Mouse (Mus musculus): Measurements from ENCODE around the gene Pex11b. TPM values are rescaled to one million over a fixed set of nuclear protein-coding genes. Genes with fewer than 3 reads are reported as not detected.
"Not testable (repeated sequence)": the region's sequence is repeated elsewhere in the genome, so short reads cannot be mapped to it uniquely, and the experiment has no call there.

Pex11b gene
- total RNA-seq, 2 experiments from 2014 or later = 9.7 to 49.5 TPM

DNA sequence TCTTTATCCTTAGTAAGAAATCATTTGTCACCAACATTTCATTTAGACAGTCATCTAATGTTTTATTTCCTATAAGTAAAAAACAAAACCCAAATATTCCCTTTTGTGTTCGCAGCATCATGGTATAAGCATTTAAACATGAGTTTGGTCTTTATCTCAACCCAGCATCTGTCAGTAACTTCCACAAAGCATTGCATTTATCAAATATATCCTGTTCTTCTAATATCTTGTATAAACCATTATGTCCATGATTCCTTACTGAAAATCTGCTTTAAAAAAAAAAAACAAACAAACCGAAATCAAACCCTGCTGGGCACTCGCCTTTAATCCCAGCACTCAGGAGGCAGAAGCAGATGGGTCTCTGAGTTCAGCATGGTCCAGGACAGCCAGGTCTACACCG, 28.6 kb upstream of the Pex11b start:
- ATAC-seq (replicated peaks; ENCODE audit: low FRiP score, low TSS enrichment, poor library complexity, severe bottlenecking) = no peak

DNA sequence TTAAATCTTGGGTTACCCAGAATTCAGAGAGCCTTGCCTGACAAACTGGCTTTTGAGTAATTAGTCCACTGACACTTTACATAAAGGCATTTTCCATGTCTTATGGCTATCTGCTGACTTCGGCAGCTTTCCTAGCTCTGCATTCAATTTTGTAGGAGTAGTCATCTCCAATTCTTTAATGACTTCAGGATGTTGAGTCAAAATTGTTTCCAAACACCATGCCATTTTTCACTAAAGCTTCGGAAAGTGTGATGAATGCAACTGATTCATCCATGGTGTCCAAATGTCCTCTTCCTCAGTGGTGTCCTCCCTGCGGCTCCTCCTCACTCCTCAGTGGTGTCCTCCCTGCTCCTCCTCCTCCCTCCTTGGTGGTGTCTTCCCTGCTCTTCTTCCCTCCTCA, 17.2 kb upstream of the Pex11b start:
- ATAC-seq (replicated peaks; ENCODE audit: low FRiP score, low TSS enrichment, poor library complexity, severe bottlenecking) = no peak

DNA sequence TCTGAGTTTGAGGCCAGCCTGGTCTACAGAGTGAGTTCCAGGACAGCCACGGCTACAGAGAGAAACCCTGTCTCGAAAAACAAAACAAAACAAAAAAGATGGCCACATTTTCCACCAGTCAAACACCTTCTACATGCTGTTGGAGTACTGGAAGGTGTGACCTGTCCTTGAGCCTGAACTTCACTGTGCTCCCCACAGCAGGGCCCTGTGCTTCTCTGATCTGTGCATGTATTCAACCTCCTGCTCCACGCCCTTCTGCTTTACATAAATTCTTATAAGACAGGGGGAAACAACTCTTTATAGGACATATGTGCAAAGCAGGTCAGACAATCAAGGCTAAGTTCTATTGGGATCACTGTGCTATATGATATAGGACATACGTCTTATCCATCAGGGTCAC, 12.0 kb upstream of the Pex11b start:
- ATAC-seq (replicated peaks; ENCODE audit: low FRiP score, low TSS enrichment, poor library complexity, severe bottlenecking) = no peak

DNA sequence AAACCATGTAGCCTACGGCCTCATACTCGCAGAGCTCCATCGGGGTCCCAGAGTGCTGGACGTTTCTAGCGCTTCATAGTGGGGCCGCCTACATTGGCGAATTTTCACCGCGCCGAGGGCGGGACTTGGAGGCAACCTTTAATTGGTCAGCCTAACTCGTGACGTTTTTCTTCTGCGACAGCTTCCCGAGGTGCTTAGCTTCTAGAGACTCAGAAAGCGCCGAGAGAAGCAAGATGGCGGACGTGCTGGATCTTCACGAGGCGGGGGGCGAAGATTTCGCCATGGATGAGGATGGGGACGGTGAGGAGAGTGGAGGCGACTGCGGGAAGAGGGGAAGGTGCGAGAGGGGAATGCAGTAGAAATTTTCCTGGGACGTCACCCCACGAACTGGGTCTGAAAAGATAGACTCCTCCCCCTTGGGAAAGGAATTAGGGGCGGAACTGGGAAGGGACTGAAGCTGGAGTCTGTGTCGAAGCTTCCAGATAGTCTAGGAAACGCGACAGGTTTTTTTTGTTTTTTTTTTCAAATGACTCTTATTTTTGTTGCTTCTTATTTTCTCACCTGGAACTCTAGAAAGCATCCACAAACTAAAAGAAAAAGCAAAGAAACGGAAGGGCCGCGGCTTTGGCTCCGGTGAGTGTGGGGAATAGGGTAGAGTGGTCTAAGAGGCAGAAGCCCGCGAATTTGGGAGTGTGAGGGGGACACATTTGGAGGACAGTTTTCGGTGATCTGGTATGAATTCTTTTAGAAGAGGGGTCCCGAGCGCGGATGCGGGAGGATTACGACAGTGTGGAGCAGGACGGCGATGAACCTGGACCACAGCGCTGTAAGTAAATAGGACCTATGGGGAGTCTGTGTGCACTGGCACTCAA, 5.2 kb upstream of the Pex11b start, which contains the start of gene Rbm8a:
Gene Rbm8a, plus strand, starts transcription at position 205 of the 872 bp plus-strand sequence.
- ATAC-seq (replicated peaks; ENCODE audit: low FRiP score, low TSS enrichment, poor library complexity, severe bottlenecking) = peak; percentile 95

DNA sequence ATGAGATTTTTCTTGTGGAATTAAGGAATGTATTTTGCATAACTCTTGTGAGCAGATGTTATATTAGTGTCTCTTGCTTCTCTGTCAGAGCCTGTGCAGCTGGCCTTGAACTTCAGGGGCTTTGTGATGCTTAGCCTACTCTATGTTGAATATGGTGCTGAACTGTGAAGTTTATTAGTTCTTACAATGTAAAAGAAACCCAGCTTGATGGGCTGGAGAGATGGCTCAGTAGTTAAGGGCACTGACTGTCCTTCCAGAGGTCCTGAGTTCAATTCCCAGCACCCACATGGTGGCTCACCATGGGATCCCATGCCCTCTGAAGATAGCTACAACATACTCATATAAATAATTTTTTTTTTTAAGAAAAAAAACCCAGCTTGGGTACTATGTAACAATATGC, 3.1 kb upstream of the Pex11b start:
- ATAC-seq (replicated peaks; ENCODE audit: low FRiP score, low TSS enrichment, poor library complexity, severe bottlenecking) = no peak

DNA sequence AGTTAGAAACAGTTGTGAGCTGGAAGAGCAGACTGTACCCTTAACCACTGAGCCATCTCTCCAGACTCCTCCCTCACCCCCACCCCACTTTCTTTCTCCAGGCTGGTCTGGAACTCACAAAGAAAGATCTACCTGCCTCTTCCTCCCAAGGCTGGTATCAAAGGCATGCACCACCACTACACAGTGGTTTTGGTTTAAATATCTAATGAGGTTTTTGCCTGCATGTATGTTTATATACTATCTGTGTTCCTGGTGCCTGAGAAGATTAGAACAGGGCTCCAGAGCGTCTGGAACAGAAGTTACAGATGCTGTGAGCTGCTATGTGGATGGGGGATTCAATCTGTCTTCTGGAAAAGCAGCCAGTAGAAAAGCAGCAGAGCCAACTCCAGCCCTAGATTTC, 1.2 kb upstream of the Pex11b start:
- no peak for ATAC-seq (replicated peaks; ENCODE audit: low FRiP score, low TSS enrichment, poor library complexity, severe bottlenecking)

DNA sequence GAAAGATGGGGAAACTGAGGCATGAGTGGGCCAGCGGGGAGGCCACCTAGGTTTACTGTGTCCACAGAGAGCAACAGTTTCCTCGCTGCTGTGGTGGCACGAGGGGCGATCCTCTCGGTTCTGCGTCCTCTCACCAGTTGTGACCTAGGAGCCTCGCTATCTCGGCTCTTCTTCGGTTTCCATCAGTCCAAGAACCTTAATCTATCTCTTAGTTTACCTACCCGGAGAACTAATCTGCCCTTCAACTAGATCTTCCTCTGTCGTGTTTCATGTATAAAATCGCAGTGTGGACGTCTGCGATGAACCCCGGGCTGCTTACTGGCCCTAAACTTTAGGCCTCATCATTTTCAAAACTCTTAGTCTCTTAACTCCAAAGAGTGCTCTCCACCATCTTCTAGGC, 730 bp downstream of the Pex11b start:
- no peak for ATAC-seq (replicated peaks; ENCODE audit: low FRiP score, low TSS enrichment, poor library complexity, severe bottlenecking)

DNA sequence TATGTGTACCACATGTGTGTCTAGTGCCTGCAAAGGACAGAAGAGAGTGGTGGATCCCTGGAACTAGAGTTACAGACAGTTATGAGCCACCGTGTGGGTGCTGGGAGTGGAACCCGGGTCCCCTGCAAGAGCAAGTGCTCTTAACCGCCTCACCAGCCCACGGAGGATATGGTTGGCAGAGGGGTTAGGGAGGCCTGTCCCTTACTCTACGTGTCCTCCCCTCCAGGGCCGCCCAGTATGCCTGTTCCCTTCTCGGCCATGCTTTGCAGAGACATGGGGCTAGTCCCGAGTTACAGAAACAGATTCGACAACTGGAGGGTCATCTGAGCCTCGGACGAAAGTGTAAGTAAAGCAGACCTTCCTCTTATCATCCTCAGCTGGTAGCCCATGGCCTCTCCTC, 1.3 kb downstream of the Pex11b start:
- no peak for ATAC-seq (replicated peaks; ENCODE audit: low FRiP score, low TSS enrichment, poor library complexity, severe bottlenecking)

DNA sequence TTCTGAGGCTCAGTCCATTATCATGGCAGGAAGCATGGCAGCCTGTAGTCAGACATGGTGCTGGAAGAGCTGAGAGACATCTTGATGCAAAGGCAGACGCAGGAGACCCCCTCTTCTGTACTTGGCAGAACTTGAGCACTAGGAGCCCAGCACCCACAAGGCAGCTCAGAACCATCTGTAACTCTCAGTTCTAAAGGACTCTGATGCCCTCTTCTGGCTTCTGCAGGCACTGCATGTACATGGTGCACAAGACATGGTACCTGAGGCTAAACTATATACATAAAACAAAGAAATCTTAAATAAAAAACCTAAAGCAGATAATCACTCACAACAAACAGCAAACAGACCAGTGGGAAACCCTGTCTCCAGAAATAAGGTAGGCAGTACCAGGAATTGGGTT, 4.0 kb downstream of the Pex11b start:
- ATAC-seq (replicated peaks; ENCODE audit: low FRiP score, low TSS enrichment, poor library complexity, severe bottlenecking) = peak; percentile 64

DNA sequence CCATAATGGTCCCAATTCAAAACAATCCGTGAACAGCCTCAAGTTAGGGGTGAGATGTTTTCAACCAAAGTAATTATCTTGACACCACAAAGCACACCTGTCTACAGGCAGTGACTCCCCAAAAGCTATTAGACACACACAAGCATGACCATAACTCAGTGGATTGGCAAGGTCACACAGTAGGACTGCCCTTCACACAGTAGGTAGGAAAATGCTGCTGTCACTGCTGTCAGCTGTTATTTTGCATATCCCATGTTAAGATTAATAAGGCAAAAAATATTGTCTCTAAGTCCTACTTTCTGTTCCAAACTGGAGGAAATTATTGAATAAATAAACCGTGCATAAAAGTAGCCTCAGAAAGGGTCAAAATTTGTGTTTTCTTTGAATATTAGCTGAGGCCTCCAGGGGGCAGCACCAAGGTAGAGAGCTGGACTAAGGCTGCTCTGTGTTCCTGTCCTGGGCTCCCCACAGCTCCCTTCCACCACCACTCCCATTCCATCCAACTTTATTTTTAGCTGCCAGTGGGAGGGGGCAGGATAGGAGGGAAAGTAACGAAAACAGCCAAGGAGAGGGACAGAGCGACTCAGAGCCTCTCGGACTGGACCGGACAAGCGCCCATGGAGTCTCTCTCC, 10.0 kb downstream of the Pex11b start, which contains the start of gene Itga10:
Gene Itga10, plus strand, starts transcription at position 567 of the 632 bp plus-strand sequence.
- peak; percentile 48; the same call in 1 of the 2 replicates for ATAC-seq (replicated peaks; ENCODE audit: low FRiP score, low TSS enrichment, poor library complexity, severe bottlenecking)

DNA sequence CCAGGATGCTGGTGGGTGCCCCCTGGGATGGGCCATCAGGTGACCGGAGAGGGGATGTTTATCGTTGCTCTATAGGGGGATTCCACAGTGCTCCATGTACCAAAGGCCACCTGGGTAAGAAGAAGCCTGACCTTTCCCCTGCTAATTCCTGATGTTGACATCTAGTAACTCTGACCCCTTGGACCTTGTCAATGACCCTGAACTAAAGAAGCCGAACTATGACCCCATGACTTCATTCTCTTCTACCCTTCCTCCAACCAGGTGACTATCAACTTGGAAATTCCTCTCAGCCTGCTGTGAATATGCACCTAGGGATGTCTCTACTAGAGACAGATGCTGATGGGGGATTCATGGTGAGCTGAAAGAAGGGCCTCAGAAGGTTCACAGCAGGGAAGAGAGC, 12.2 kb downstream of the Pex11b start:
- no peak for ATAC-seq (replicated peaks; ENCODE audit: low FRiP score, low TSS enrichment, poor library complexity, severe bottlenecking)

DNA sequence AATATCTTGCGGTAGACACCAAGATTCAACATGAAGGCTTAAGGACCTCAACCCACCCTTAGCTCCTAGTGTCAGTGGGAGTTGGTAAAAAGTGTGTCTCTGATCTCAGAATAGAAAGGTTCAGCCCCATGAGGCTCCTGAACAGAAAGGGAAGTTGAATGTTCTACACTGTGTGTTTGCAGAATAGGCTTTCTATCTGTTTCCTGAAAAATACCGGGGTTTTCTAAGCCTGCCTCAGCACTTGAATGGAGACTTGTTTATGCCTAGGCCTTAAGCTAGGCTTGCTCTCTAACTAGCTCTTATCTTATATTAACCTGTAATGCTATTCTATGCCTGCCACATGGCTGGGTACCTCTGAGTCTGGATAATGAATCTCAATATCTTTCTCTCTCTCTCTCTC, 25.7 kb downstream of the Pex11b start:
- no peak for ATAC-seq (replicated peaks; ENCODE audit: low FRiP score, low TSS enrichment, poor library complexity, severe bottlenecking)

DNA sequence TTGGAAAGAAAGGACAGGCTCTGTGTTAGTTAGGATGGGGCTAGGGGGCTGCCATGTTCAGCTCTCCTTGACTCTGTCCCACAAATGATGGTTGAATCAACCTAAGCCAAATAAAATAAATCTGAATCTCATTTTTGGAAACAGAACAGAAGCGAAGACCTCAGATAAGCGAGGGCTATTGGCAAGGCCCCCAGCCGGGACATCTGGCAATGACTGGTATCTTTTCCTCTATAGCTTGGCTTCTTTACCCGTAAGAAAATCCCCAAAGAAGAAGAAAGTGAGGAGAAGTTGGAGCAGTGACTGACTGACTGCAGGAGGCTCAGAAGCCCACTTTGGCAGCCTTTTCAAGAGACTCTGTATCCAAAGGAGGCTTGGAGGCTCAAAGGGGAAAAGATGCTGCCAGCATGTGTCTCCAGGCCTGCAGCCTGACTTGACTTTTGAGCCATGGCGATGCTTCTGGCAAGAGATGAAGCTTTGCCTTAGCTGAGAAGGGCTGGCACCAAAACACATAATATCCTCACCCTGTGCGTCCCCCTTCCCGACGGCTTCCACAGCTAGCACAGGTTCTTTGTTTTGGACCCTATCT, 27.6 kb downstream of the Pex11b start:
- no peak for ATAC-seq (replicated peaks; ENCODE audit: low FRiP score, low TSS enrichment, poor library complexity, severe bottlenecking)

DNA sequence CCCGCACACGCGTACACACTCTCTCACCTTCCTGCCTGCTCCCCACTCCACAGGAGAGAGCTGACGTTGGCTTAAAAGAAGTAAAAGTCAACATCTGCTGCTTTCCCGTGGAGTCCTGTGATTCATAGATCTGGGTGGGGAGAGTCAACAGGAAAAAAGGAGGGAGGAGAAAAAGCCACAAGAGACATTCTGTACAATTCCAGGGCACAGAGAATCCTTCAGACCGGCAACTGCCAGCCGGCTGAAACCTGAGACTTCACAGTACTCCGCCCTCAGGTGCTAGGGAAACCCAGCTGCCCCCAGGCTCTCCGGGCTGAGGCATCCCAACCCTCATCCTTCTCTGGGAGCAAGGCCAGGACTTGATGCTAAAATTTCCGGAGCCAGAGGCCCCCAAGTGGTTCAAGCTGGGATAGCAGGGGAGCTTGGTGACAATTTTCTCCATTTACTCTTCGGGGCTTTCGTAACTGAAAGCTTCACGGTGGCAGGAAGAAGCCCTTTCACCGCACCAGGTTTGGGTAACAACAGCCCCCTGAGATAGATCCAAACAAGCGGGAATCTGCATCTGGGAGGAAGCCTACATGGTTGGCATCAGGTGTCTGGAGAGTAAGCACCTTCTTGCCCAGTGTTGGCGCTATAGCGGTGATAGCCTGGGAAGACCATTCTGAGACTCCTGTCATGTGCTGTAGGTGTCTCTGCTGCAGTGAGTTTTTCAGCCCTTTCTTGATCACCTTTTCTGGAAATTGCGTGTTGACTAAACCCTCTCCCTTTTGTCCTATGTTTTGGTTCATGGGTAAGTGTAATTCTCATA, 28.5 kb downstream of the Pex11b start:
- peak; percentile 68 for ATAC-seq (replicated peaks; ENCODE audit: low FRiP score, low TSS enrichment, poor library complexity, severe bottlenecking)

DNA sequence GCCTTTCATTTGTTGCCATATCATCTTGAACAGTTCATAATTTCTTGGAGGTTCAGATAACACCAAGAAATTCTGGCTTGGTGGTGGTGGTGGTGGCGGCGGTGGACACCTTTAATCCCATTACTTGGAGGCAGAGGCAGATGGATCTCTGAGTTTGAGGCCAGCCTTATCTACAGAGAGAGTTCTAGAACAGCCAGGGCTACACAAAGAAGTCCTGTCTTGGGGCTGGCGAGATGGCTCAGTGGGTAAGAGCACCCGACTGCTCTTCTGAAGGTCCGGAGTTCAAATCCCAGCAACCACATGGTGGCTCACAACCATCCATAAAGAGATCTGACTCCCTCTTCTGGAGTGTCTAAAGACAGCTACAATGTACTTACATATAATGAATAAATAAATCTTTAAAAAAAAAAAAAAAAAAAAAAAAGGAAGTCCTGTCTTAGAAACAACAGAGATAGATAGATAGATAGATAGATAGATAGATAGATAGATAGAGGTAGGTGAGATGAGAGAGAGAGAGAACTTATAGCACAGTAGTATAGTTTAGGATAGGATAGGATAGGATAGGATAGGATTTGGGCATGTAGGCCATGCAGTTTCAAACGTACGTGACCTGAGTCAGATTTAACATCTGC, 30.7 kb downstream of the Pex11b start:
- not testable (repeated sequence) for ATAC-seq (replicated peaks; ENCODE audit: low FRiP score, low TSS enrichment, poor library complexity, severe bottlenecking)

DNA sequence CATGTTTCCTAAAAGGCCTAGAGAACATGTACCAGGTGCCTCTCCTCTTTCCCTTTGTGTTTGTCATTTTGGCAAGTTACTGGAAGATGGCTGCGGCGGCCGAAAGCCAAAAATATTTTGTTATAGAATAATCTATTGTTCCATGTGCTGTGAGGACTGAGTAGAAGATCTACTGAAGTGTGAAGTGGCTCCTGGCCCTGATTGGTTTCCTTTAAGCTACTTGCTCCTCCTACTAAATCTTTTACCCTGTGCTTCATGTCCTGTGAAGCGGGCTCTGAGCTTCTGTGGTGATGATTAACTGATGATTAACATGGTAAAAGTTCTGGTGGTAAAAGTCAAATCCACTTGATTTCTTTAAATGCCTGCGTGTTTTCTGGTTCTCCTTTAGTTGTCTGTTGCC, 31.7 kb downstream of the Pex11b start:
- no peak for ATAC-seq (replicated peaks; ENCODE audit: low FRiP score, low TSS enrichment, poor library complexity, severe bottlenecking)

DNA sequence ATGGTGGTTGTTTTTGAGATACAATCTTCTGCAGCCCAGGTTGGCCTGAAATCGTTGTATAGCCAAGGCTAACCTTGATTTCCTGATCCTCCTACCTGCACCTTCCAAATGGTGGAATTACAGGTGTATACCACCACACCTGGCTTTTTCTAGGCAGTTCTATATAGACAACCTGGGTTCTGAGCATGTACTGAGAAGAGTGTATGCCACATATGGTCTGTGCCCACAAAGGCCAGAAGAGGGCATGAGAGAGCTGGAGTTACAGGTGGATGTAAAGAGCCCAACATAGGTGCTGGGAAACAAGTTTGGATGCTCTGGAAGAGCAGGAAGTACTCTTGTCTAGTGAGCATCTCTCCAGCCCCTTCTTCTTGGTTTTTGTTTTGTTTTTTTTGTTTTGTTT, 32.1 kb downstream of the Pex11b start:
- no peak for ATAC-seq (replicated peaks; ENCODE audit: low FRiP score, low TSS enrichment, poor library complexity, severe bottlenecking)

DNA sequence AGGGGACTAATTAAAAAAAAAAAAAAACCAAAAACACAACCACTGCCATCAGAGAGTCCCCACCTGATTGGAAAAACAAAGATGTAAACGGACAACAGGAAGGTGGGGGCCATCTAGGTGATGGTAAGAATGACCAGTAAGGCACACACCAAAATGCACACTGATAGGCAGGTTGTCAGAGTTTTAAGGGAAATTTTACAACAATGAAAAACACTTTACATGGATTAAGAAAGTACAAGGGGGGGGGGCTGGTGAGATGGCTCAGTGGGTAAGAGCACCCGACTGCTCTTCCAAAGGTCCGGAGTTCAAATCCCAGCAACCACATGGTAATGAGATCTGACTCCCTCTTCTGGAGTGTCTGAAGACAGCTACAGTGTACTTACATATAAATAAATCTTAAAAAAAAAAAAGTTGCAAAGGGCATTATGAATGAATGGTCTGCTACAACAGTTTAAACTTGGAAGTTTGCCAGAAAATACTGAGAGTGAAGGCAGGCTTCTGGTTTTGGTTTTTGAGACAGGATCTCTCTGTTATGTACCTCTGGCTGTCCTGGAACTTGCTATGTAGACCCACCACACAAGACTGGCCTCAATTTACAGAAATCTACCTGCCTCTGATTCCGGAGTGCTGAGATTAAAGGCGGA, 33.4 kb downstream of the Pex11b start:
- ATAC-seq (replicated peaks; ENCODE audit: low FRiP score, low TSS enrichment, poor library complexity, severe bottlenecking) = no peak

All from megakaryocyte-erythroid progenitor cell, adult 5-6 weeks (primary cell).